Mouse (Mus musculus): ENCODE measurements around the gene Prdm12. TPM values are rescaled to one million over a fixed set of nuclear protein-coding genes. Genes with fewer than 3 reads are reported as not detected.

The Prdm12 gene
- total RNA-seq, 1 experiment: 0.13 TPM

DNA sequence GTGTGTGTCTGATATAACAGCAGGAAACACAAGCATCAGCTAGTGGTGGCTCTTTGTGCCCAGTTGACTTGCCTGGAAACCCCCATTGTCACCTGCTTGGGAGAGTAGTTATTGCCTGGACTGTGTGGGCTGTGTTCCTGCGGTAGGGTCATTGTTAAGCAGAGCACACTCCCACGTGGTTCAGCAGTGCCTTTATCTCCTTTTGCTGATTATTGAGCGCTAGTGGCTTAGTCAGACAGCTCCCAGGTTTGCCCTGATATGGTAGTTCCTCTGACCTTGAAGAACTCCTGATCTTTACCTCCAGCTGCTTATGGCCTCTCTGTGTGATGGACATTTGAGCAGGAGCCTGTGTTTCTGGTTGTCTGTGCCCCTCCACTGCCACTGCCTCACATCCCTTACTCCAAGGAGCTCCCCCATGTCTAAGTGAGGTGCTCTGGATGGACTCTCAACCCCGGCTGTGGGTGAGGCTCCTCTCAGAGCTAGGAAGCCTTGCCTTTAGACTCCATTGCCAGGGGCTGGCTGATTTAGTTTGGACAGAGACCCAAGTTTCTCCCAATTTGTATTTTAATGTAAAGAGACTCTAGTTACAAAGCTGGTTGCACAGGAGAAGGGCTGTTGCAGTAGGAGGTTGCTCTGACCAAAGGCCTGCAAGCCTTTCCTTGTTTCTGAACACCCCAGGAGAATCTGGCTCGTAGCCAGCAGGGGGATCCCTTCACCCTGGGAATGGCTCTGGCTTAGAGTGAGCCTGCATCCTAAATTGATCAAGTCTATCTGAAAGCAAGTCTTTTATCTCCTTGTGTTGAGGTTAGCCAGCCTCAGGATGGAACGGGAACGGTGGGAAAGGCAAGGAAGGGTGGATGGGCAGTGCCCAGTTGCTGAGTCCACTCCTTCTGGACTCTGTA lies 61.0 kb downstream of the Prdm12 start:
- peaks cover 0 to 4% of the 10 kb centered on the region in 2 experiments; a peak in 1 of 4 replicates for H3K4me1 ChIP-seq (ENCODE audit: control insufficient read depth in 2 of 2, insufficient read depth in 2 of 2, low read length in 2 of 2, poor library complexity in 1 of 2)
- H3K9me3 ChIP-seq (ENCODE audit: control insufficient read depth, insufficient read depth, low read depth, low read length): no peaks in the 10 kb centered on the region
- H3K36me3 ChIP-seq (ENCODE audit: control insufficient read depth, insufficient read depth, low read length, poor library complexity, severe bottlenecking): peaks cover 10% of the 10 kb centered on the region
- no peak for DNase-seq (ENCODE audit: low read depth, low spot score)
- no peak overlapping the region for H3K9ac ChIP-seq (ENCODE audit: insufficient read depth, low read depth, low read length, poor library complexity, severe bottlenecking)
- in situ Hi-C loops (cut with MboI; ENCODE audit: low sequenced_read_pairs in 2 of 2, unreplicated experiment in 2 of 2): no loop called here
- no peak overlapping the region for H3K27ac ChIP-seq (ENCODE audit: insufficient read depth, low read depth, low read length, poor library complexity, severe bottlenecking)
- no peak overlapping the region for H3K4me3 ChIP-seq (ENCODE audit: insufficient read depth in 1 of 2, low read depth in 1 of 2, low read length in 2 of 2, poor library complexity in 1 of 2, severe bottlenecking in 1 of 2)
- TF ChIP-seq ZNF384 (IDR thresholded peaks at IDR 0.05; ENCODE audit: low read depth, low read length): no peak
- TF ChIP-seq HCFC1 (IDR thresholded peaks at IDR 0.05; ENCODE audit: borderline replicate concordance, insufficient read depth, low read length): no peak
- TF ChIP-seq ZC3H11A (IDR thresholded peaks at IDR 0.05; ENCODE audit: borderline replicate concordance, low read depth, low read length): no peak
- no peak for TF ChIP-seq CHD2 (IDR thresholded peaks at IDR 0.05; ENCODE audit: low read depth, low read length)
- no peak for TF ChIP-seq MAFK (IDR thresholded peaks at IDR 0.05; ENCODE audit: insufficient read depth, low read depth, low read length)

DNA sequence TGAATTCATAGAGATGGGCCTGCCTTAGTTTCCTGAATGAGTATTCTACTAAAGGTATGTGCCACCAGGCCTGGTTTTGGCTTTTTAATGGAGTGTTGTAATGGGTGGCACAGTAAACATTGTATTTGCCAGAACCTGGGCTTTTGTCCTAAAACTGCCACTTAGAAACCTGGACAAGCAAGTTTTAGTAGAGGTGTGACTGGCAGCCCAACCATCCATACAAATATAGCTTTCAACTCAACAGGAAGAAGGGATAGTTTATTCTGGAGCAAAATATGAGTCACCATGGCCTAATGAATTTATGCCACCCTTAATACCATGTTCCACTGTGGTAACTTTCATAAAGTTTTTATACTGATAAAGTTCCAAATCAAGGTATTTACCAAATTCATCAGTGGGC lies 63.4 kb downstream of the Prdm12 start:
- no peak overlapping the region for H3K9ac ChIP-seq (ENCODE audit: insufficient read depth, low read depth, low read length, poor library complexity, severe bottlenecking)
- TF ChIP-seq HCFC1 (IDR thresholded peaks at IDR 0.05; ENCODE audit: borderline replicate concordance, insufficient read depth, low read length): no peak
- no peak for TF ChIP-seq ZNF384 (IDR thresholded peaks at IDR 0.05; ENCODE audit: low read depth, low read length)
- no peak for TF ChIP-seq MAFK (IDR thresholded peaks at IDR 0.05; ENCODE audit: insufficient read depth, low read depth, low read length)
- no peak for TF ChIP-seq CHD2 (IDR thresholded peaks at IDR 0.05; ENCODE audit: low read depth, low read length)
- TF ChIP-seq ZC3H11A (IDR thresholded peaks at IDR 0.05; ENCODE audit: borderline replicate concordance, low read depth, low read length): no peak
- no peak for DNase-seq (ENCODE audit: low read depth, low spot score)
- in situ Hi-C loops (cut with MboI; ENCODE audit: low sequenced_read_pairs in 2 of 2, unreplicated experiment in 2 of 2): no loop called here
- H3K9me3 ChIP-seq (ENCODE audit: control insufficient read depth, insufficient read depth, low read depth, low read length): no peaks in the 10 kb centered on the region
- H3K36me3 ChIP-seq (ENCODE audit: control insufficient read depth, insufficient read depth, low read length, poor library complexity, severe bottlenecking): peaks cover 8% of the 10 kb centered on the region; the same call in 1 of the 2 replicates
- H3K4me1 ChIP-seq (ENCODE audit: control insufficient read depth in 2 of 2, insufficient read depth in 2 of 2, low read length in 2 of 2, poor library complexity in 1 of 2): peaks cover 0 to 4% of the 10 kb centered on the region in 2 experiments; a peak in 1 of 4 replicates
- H3K4me3 ChIP-seq (ENCODE audit: insufficient read depth in 1 of 2, low read depth in 1 of 2, low read length in 2 of 2, poor library complexity in 1 of 2, severe bottlenecking in 1 of 2): no peak overlapping the region
- H3K27ac ChIP-seq (ENCODE audit: insufficient read depth, low read depth, low read length, poor library complexity, severe bottlenecking): no peak overlapping the region

Other genes with a start within 250 kb of the Prdm12 start
- gene Ass1, start 169.8 kb upstream of the Prdm12 start, total RNA-seq (2012; rRNA removed): 120 and 154 TPM in 2 replicates
- gene Fubp3, start 67.4 kb upstream of the Prdm12 start, total RNA-seq (2012; rRNA removed): 76.0 and 94.4 TPM in 2 replicates
- 103 and 105 TPM in 2 replicates for gene Exosc2, start 30.7 kb downstream of the Prdm12 start, total RNA-seq (2012; rRNA removed)
- gene Abl1, start 48.3 kb downstream of the Prdm12 start, total RNA-seq (2012; rRNA removed): 39.9 and 41.9 TPM in 2 replicates
- gene Qrfp, start 170.5 kb downstream of the Prdm12 start, total RNA-seq (2012; rRNA removed): 0.05 TPM in 1 of 2 replicates, not detected in the other
- 0.11 and 0.22 TPM in 2 replicates for gene Fibcd1, start 206.0 kb downstream of the Prdm12 start, total RNA-seq (2012; rRNA removed)
- 0.11 and 0.18 TPM in 2 replicates for gene Lamc3, start 247.3 kb downstream of the Prdm12 start, total RNA-seq (2012; rRNA removed)